Mouse (Mus musculus): Measurements from ENCODE around the gene Usf2.

Gene Usf2

DNA sequence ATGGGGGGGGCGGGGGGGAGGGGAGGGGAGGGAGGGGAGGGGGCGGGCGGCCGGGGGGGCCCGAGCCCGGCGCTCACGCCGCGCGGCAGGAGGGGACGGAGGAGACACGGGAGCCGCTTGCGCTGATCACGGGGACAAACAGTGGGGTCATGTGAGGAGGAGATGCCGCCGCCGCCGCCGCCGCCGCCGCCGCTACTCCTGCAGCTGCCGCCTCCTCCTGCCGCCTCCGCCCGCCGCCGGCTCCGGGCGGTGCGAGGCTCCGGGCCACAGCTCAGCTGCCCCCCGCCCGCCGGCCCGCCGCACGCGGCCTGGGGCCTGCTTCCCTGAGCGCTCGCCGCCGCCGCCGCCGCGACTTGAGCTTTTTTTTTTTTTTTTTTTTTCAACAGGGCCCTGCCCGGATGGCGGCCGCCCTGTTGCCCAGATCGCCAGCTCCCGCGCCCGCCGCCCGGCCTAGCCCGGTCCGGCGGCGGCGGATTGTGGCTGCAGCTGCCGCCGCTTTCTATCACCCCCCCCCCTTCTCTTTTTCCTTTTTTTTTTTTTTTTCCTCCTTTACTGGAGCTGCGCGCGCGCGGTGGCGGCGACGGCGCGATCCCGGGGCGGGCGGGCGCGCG, at the start of gene Usf2:
Gene Usf2 (minus strand): TSS at position 48 of the 611 bp plus-strand sequence.
- peak; percentile 48 to 71 for DNase-seq (ENCODE audit: low spot score in 2 of 2)

DNA sequence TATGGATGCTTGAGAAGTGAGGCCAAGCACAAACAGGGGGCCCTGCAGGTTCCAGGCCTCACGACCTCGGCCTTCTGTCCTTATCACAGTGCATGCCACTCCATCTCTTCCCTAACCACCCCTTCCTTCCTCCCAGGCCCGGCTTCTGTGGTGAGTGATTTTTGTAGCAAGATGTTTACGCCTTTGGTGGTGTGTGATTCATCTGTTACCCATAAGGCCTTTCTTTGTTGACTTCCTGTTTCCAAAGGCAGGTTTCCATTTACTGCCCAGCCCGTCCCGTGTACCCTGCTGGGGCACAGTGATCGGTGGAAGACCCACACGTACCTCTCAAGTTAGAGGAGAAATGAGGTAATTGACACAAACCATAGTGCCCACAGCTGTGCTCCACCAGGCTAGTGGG, 46.0 kb upstream of the Usf2 start:
- no peak for DNase-seq (ENCODE audit: low spot score in 2 of 2)

DNA sequence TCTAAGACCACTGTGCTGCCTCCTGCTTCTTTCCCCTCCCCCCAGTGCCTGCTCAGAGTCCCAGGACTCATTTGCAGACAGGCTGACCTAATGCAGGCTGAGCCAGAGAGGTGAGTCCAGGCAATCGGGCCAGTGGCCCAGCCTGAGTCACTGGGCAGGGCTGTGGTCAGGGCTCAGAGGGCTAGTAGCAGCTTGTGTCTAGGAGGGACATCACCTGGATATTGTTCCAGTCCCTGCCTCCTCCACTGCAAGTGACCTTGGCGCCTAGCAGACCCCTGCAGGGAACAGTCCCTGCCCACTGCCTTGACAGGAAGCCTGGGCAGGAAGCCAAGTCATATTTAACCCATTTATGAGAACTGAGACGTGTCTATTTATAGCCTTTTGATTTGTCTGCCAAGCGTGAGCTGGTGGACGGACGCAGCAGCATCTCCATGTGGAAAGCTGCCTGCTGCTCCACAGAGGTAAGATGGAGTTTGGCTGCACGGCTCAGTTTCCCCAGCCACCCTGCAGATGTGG, 44.0 kb upstream of the Usf2 start:
- DNase-seq (ENCODE audit: low spot score in 2 of 2) = peak in 1 of 2 experiments; percentile 36

DNA sequence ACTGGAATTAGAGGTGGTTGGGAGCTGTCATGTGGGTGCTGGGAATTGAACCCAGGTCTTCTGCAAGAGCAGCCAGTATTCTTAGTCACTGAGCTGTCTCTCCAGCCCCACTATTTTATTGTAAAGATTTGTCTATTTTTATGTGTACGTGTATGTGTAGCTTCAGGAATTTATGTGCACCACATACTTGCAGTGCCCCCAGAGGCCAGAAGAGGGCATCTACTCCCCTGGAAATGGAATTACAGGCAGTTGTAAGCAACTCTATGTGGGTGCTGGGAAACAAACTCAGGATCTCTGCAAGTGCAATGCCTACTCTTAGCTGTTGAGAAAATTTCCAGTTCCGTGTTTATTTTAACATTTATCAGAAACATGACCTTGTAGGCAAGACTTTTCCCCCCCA, 39.9 kb upstream of the Usf2 start:
- DNase-seq (ENCODE audit: low spot score in 2 of 2) = no peak

DNA sequence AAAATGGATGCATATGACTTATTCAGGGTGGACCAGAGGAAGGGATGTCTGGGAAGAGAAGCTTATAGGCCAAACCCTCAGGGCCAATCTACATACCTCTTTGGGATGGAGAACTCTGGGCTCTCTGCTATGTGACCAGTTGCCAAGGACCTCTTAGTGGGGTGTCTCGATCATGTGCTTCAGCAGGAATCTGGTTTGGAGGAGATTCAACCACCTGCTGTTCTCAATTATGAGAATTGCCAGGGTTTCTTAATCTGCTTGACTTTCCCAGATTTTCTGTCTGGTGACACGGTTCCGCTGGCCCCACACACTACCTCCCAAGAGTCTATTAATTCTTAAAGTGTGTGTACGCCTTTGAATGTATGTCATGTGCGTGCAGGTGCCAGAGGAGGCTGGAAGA, 37.4 kb upstream of the Usf2 start:
- DNase-seq (ENCODE audit: low spot score in 2 of 2) = no peak

DNA sequence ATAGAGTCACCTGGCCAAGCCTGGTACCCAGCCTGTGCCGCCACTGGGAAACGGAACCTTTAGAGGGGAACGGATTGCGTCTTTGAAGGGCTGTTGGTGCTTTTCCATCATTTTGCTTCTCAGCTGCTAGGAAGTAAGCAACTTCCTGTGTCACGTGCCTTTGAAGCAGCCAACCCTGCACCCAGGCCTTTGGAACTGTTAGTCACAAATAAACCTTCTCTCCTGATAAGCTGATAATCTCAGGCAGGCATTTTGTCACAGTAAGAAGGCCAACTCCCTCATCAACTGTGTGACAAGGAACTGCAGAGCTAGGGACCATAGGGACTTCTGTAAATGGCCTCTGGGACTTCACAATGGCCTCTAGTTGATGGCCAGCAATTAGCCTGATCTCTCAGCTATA, 35.5 kb upstream of the Usf2 start:
- no peak for DNase-seq (ENCODE audit: low spot score in 2 of 2)

DNA sequence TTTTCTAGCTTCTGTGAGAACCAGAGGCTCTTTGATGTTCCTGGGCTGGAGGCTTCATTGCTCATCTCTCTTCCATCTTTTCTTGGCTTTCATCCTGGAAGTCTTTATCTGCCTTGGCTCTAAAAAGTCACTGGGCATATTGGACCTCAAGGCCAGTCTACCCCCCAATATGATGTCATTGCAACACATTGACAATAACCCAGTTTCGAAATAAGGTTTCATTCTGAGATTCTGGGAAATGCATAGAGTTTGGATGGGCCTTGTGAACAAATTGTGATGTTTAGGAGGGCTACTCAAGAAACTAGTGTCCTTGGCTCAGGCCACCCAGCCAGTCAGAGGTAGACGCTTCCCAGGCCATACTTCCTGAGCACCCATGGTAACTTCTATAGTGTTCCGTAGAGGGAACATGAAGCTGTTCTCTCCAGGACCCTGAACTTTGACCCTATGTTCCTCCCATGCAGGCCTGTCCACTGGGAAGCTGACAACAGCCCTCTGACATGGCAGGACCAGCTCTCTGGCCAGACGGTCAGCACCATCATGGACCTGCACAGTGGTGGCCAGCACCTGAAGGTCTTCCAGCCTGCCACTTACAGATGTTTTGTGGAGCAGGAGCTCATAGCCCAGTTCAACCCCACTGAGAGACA, 32.0 kb upstream of the Usf2 start:
- DNase-seq (ENCODE audit: low spot score in 2 of 2) = no peak

DNA sequence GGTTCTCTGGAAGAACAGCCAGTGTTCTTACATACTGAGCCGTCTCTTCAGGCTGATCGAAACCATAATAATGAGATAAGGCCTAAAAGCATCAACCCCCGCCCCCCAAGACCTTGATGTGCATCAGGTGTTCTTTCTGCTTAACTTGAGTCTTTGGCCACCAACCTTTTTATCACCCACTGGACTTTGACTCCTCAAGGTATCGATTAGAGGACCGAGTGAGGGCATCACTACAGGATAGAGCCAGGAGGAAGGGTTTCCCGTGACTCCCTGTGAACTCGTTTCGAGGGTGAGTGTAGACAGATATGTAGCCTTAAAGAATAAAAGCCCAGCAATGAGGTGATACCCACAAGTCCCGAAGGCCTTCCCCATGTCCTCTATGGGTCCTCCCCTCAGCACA, 28.8 kb upstream of the Usf2 start:
- DNase-seq (ENCODE audit: low spot score in 2 of 2) = no peak

DNA sequence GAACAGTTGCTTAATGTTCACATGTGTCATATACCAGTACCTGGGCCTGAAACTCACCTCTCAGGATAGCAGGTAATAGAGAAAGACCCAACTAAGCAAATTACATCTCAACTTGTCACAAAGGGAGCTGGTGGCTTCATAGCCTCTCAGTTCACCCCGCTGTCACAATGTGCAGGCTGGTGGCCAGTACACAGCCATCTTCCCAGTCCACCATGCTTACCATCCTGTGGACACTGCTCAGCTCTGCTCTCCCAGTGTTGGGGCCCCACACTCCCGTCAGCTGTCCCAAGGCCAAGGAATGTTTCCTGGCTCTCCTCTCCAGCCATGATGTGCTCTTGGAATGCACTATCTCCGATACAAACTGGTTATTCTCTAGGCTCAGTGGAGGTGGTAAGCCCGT, 25.1 kb upstream of the Usf2 start:
- DNase-seq (ENCODE audit: low spot score in 2 of 2) = no peak

DNA sequence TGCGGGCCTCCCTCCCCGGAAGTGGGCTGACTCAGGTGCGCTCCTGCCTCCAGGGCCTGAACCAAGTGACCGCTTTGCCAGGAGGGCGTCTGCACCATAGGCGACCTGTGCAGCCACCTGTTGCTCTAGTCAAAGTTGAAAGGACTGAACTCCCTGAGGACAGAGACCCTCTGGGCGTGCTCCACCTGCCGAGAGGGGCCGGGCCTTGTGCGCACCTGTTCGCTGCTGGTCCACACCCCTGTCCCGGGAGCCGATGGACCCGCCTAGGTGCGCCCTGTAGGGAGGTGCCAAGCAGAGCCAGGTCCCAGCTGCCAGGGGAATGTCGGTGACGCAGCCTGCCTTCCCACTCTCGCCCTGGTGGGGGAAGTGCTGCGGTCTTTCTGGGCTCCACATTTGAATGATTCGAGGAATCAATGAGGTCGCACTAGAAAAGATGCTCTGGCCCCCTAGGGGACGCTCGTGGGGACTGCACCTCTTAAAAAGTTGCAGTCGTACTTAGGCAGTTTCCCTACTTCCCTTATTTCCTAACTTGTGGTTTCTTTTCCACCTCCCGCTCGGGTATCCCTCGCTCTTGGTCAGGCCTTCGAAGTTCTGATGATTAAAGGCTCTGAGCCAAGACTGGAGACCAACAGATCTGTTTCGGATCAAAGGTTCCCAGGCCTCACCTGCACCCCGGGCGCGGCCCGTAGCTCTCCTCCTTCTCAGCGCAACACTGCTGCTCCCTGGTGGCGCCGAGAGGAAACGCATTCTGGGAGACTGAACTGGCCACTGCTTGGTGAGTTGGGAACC, 17.1 kb upstream of the Usf2 start, which contains the start of gene Fam187b:
Gene Fam187b (plus strand): TSS at position 290 of the 789 bp plus-strand sequence.
- peak; percentile 77 to 84 for DNase-seq (ENCODE audit: low spot score in 2 of 2)

DNA sequence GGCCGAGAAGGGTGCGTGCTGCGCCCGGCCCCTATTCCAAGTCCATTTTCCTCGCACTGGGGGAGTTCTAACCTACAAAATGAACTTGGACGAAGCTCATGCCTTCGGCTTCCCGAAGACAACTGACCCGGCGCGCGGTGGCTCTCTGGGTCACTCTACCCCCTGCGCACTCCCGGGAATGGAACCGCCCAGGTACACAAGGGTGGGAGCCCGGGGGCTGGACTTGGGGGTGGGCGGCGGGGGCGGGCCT, 16.6 kb upstream of the Usf2 start, which contains the start of gene Lsr:
Gene Lsr (minus strand): TSS at position 214 of the 250 bp plus-strand sequence.
- no peak for DNase-seq (ENCODE audit: low spot score in 2 of 2)

DNA sequence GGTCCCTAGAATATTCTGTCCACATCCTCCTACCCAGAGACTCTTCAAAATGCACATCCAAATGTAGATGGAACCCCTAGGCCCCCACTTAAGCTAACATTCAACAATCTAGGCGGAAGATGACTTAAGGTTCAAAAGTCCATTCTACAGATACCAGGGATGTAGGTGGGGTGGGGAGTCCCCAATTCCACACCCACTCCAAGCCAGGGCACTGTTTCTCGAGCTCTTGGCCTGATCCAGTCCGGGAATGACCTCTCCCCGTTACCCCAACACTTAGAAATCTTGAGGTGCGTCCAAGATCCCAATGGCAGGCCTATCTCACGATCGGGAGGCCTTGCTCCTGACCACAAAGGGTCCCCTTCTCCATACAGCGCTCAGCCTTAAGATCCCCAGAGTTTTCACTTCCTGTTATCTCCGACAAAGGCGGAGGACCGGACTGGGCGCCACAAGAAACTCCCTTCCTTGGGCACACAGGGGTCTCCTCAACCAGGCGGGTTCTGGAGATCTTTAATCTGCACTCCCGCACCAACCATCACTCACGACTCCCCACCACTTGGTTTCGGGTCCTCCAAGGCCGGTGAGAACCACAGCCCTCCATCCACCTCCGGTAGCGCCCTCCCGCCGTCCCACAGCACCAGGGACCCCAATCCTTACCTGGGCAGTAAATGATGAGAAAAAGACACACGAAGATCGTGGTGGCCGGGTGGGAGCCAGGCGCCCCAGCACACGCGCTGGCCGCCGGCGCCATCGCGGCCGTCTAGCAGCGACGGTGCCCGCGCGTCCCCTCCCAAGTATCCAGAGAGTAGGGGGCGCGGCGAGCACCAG, 16.0 kb upstream of the Usf2 start:
- DNase-seq (ENCODE audit: low spot score in 2 of 2) = no peak

DNA sequence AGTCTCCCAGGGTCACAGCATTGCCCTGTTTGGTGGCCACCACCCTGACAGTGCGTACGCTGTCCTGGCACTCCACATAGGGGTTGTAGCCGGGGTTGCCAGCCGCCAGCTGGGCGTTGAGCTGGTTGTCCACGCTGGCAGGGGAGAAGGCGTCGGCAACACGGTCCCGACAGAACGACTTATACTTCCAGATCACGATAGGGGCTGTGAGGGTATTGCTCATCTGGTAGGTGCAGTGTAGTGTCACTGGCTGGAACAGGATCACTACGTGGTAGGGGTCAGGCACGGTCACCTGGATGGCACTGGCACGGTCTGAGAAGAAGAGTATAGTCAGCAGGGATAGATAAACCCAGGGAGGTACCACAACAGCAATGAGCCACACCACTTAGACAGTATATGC, 15.3 kb upstream of the Usf2 start:
- DNase-seq (ENCODE audit: low spot score in 2 of 2) = no peak

DNA sequence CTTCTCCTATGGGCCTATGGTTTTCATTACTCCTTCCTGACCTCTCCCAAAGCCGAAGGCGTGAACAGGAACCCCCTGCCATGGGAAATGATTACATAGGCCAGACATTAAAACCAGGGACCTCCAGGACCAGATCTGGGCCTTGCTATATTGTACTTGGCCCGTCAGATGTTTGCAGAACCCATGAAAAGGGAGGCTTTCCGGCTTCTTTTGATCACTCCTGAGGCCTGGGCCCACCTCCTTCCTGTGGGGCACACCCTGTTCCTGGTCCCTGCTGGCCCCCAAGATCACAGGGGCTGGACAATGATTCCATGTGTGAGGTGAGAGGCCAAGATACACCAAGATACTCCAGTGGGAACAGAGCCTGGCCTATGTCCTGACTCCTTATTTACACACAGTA, 12.6 kb upstream of the Usf2 start:
- DNase-seq (ENCODE audit: low spot score in 2 of 2) = no peak

DNA sequence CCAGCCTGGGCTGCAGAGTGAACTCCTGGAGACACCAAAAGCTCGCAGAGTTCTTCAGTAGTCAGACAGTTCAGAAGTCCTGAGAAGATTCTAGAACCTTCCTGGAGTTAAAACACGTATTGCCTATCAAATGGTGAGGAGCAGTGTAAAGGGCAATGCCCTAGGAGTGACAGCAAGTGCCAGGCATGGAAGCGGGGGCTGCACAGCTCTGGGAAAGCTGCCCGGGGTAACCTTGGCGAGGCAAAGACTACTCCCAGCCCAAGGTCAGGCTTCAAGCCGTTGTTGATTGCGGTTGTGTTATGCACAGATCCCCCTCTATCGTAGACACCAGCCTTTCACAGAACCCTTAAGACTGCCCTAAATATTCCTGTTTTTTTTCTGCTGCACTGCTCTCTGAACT, 12.0 kb upstream of the Usf2 start:
- no peak for DNase-seq (ENCODE audit: low spot score in 2 of 2)

DNA sequence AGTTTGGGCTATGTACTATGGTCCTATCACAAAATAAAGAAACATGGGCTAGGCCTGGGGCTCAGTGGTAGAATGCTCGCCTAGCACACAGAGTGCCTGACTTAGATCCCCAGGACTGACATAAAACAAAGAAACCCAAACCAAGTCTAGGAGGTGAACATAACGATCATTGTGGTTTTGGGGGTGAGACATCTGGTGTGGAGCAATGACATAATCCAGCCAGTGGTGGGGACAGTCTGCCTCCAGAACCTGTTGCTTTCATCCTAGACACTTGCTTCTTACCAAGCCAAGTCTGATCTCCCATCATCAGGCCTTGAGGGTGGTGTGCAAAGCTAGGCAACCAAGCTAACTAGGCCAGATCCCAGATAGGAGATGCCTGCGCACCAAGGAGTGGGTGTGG, 10.1 kb upstream of the Usf2 start:
- no peak for DNase-seq (ENCODE audit: low spot score in 2 of 2)

DNA sequence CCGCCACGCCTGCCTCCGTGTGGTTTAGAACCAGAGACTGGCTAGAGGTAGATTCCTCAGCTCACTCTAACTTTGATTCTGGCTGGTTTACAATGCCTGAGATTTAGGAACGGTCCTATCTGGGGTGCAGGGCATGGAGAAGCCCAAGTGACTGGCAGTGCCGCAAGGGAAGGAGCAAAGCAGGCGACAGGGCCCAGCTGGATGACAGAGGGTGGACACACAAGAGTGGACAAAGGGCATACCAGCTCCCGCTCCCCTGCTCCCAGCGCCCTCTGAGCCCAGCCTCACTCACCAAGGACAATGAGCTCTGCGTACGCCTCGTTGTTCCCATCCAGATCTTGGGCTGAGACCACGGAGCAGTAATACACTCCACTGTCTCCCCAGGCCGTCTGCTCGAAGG, 9.1 kb upstream of the Usf2 start:
- DNase-seq (ENCODE audit: low spot score in 2 of 2) = no peak

DNA sequence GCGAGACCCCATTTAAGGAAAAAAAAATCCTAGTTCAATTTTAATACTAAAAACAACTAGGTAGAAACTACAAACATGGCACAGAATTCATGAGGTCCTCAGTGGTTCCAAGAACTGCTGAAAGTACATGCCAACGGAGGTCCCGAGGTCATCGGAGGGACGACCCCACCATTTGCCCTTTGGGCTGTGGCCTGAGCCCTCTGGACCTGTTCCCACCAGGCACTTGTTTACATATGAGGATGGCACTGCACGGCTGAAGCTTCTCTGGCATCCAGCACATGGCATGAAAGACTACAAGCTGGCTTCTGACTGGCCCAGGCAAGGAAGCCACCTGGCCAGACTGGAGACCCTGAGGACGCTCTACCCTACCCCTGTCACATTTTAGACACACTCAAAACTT, 7.8 kb upstream of the Usf2 start:
- no peak for DNase-seq (ENCODE audit: low spot score in 2 of 2)

DNA sequence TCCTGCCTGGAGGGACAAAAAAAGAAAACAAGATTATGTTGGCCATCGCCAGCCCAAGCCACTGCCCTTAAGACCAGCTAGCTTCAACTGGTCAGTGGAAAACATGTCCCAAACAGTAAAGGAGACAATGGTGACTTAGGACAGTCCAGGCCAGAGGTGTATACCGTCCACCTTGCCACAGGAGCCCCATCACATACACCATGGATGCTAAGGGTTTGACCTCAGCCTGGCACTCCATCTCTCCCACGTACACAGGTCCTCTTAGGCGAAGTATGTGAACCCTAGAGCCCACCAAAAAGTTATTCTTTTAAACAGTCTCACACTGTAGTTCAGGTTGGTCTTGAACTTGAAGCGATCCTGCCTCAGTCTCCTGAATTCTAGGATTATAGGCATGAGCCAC, 6.3 kb upstream of the Usf2 start:
- no peak for DNase-seq (ENCODE audit: low spot score in 2 of 2)

DNA sequence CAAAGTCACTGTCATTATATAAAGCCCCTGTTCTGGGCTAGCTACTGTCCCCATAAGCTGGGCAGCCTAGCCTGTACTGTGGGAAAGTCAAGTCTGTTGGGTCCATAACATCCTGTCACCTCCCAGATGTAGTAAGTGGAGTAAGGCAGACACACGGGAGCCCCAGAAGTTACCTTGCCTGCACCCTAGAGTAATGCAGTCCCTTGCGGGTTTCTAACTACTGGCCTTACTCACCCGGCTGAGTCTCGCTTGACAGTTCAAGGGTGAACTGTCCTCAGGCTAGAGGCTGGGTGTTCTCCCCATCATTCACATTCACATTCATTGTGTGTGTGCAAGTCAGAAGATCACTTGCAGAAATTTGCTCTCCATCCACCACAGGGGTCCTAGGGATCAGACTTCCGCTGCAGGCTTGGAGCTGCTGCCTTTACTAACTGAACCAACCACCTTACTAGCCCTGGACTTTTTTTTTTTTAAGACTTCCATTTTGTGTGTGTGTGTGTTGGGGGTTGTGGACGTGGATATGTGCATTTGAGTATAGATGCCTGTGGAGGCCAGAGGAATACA, 3.3 kb upstream of the Usf2 start:
- no peak for DNase-seq (ENCODE audit: low spot score in 2 of 2)

DNA sequence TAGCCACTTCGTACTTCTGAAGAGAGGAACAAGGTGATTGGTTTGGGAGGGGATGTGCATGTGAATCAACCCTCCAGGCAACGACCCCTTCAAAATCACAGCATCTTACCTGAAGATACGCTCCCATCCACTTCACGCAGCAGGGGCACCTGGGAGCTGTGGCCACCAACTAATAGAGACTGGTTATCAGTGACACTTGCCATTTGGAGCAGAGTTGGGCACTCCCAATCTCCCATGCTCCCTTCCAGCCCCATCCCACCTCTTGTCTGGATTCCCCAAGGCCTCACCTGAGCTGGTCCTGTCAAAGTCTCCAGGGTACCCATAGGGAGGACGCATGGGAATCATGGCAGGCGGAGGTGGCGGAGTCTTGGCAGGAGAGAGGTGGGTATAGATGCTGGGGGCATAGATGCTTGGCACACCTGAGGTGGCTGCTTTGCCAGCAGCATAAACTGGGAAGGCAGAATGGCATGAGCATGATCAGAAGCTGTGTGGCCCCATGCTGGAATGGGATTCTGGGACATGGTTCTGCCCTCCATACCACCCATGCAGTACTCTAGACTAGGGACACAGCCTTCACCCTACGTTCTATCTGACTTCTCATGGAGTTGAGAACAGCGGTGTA, 2.4 kb upstream of the Usf2 start:
- no peak for DNase-seq (ENCODE audit: low spot score in 2 of 2)
